Mouse (Mus musculus) kidney, postnatal 25 days (tissue): ENCODE measurements around the gene Kcnmb3.
"Not testable (repeated sequence)": the region's sequence is repeated elsewhere in the genome, so short reads cannot be mapped to it uniquely, and the experiment has no call there.

Experiments
- DNase-seq, 2 experiments: peaks; one replicate each; pipeline ENCODE4 v3.0.0; 2021; ENCODE audit warnings: mixed read lengths in 2 of 2

The Kcnmb3 gene

GRCm38 (mm10) chr3:32494387-32495087 is 2.5 kb upstream of the Kcnmb3 start:
- peak in 1 of 2 experiments; percentile 27 for DNase-seq

- no peak for DNase-seq
Measured at GRCm38 (mm10) chr3:32490928-32491315, 1.1 kb downstream of the Kcnmb3 start.

- DNase-seq, result no peak
Measured at GRCm38 (mm10) chr3:32490076-32490927, 1.7 kb downstream of the Kcnmb3 start.

GRCm38 (mm10) chr3:32488172-32488571 is 3.9 kb downstream of the Kcnmb3 start:
- no peak for DNase-seq

- peak in 1 of 2 experiments; percentile 41 for DNase-seq
Measured at GRCm38 (mm10) chr3:32486543-32486942, 5.5 kb downstream of the Kcnmb3 start.

GRCm38 (mm10) chr3:32483035-32483434 is 9.0 kb downstream of the Kcnmb3 start:
- DNase-seq, result no peak

GRCm38 (mm10) chr3:32479961-32480360 is 12.1 kb downstream of the Kcnmb3 start:
- DNase-seq, result no peak

GRCm38 (mm10) chr3:32473184-32473583 is 18.8 kb downstream of the Kcnmb3 start:
- DNase-seq, result no peak

- peak in 1 of 2 experiments; percentile 17 for DNase-seq
Measured at GRCm38 (mm10) chr3:32472191-32472900, 19.7 kb downstream of the Kcnmb3 start.

GRCm38 (mm10) chr3:32471098-32471497 is 20.9 kb downstream of the Kcnmb3 start:
- DNase-seq, result peak; percentile 25 to 43

- DNase-seq, result no peak
Measured at GRCm38 (mm10) chr3:32470449-32470848, 21.6 kb downstream of the Kcnmb3 start.

GRCm38 (mm10) chr3:32468411-32468810 is 23.6 kb downstream of the Kcnmb3 start:
- no peak for DNase-seq

GRCm38 (mm10) chr3:32467321-32467720 is 24.7 kb downstream of the Kcnmb3 start:
- DNase-seq, result no peak

- peak; percentile 59 to 70 for DNase-seq
Measured at GRCm38 (mm10) chr3:32459777-32460176, 32.3 kb downstream of the Kcnmb3 start.

GRCm38 (mm10) chr3:32454329-32455021 is 37.6 kb downstream of the Kcnmb3 start:
- no peak for DNase-seq

- no peak for DNase-seq
Measured at GRCm38 (mm10) chr3:32441710-32442109, 50.3 kb downstream of the Kcnmb3 start.

GRCm38 (mm10) chr3:32438716-32439115 is 53.3 kb downstream of the Kcnmb3 start:
- no peak for DNase-seq

GRCm38 (mm10) chr3:32437820-32438219 is 54.2 kb downstream of the Kcnmb3 start:
- no peak for DNase-seq

GRCm38 (mm10) chr3:32437297-32437696 is 54.7 kb downstream of the Kcnmb3 start:
- no peak for DNase-seq

GRCm38 (mm10) chr3:32436101-32436500 is 55.9 kb downstream of the Kcnmb3 start:
- DNase-seq, result no peak

- DNase-seq, result no peak
Measured at GRCm38 (mm10) chr3:32434016-32434415, 58.0 kb downstream of the Kcnmb3 start.

- no peak for DNase-seq
Measured at GRCm38 (mm10) chr3:32430394-32430793, 61.6 kb downstream of the Kcnmb3 start.

- not testable (repeated sequence) for DNase-seq
Measured at GRCm38 (mm10) chr3:32429351-32429750, 62.7 kb downstream of the Kcnmb3 start.
